Mouse (Mus musculus) stomach, postnatal 0 days (tissue): ENCODE data around the gene Cryab.

Experiments
- CTCF ChIP-seq: IDR thresholded peaks from 2 replicates; pipeline ENCODE4 v1.5.1; 2016; ENCODE audit warnings: antibody characterized with exemption, low read depth, mild to moderate bottlenecking, moderate library complexity
- EP300 ChIP-seq: optimal IDR thresholded peaks from 2 replicates; pipeline ENCODE3; 2016; ENCODE audit warnings: antibody characterized with exemption

- TF ChIP-seq CTCF: no peak
- no peak for TF ChIP-seq EP300
These were observed 21.5 kb upstream of the Cryab start for GRCm38 (mm10) chr9:50729600-50729999.
